Mouse (Mus musculus) forebrain, embryonic 12.5 days (tissue): ENCODE data around the gene Dnaja1. TPM values are rescaled to one million over a fixed set of nuclear protein-coding genes. Genes with fewer than 3 reads are reported as not detected.

Experiments used
- ATAC-seq: fragments of 200-750 bp; cut with Nextera tagmentation; 2 replicates; pipeline ENCODE4 v1.8.0; 2017; ENCODE audit warnings: moderate TSS enrichment; ENCODE audit not compliant: low FRiP score
- H3K27ac ChIP-seq: fragments of 300-500 bp; sonication (generic); 2 replicates; pipeline ENCODE4 v1.5.1; 2016; ENCODE audit warnings: mild to moderate bottlenecking
- H3K27me3 ChIP-seq: fragments of 300-500 bp; sonication (generic); 2 replicates; pipeline ENCODE4 v1.6.1; 2016; ENCODE audit warnings: mild to moderate bottlenecking
- H3K36me3 ChIP-seq: fragments of 300-500 bp; sonication (generic); replicated peaks from 2 replicates; pipeline ENCODE4 v1.6.1; 2016; ENCODE audit warnings: mild to moderate bottlenecking
- H3K4me1 ChIP-seq: fragments of 300-500 bp; sonication (generic); 2 replicates; pipeline ENCODE4 v1.6.1; 2016
- H3K4me2 ChIP-seq: fragments of 300-500 bp; sonication (generic); 2 replicates; pipeline ENCODE4 v1.6.1; 2016; ENCODE audit warnings: mild to moderate bottlenecking, moderate library complexity
- H3K4me3 ChIP-seq: fragments of 300-500 bp; sonication (generic); replicated peaks from 2 replicates; pipeline ENCODE4 v1.5.1; 2016; ENCODE audit warnings: mild to moderate bottlenecking
- H3K9ac ChIP-seq: fragments of 300-500 bp; sonication (generic); 2 replicates; pipeline ENCODE4 v1.6.1; 2016; ENCODE audit warnings: mild to moderate bottlenecking
- H3K9me3 ChIP-seq: fragments of 300-500 bp; sonication (generic); 2 replicates; pipeline ENCODE4 v1.6.1; 2016
- WGBS: fragments of 180-500 bp; shearing (Covaris S2); methylation state at CpG from one replicate; pipeline ENCODE4 v1.1.7; 2016; 5-methylcytosine and 5-hydroxymethylcytosine counted together
- polyA plus RNA-seq: library from polyadenylated mRNA; unstranded; fragments of >200 nt; fragmentation: Nextera tagmentation; extraction: Ambion mirVana; gene quantifications from 2 replicates; pipeline ENCODE4 v1.2.1, GENCODE M21; 2016

Dnaja1 gene
- 669 and 704 TPM in 2 replicates for polyA plus RNA-seq

DNA sequence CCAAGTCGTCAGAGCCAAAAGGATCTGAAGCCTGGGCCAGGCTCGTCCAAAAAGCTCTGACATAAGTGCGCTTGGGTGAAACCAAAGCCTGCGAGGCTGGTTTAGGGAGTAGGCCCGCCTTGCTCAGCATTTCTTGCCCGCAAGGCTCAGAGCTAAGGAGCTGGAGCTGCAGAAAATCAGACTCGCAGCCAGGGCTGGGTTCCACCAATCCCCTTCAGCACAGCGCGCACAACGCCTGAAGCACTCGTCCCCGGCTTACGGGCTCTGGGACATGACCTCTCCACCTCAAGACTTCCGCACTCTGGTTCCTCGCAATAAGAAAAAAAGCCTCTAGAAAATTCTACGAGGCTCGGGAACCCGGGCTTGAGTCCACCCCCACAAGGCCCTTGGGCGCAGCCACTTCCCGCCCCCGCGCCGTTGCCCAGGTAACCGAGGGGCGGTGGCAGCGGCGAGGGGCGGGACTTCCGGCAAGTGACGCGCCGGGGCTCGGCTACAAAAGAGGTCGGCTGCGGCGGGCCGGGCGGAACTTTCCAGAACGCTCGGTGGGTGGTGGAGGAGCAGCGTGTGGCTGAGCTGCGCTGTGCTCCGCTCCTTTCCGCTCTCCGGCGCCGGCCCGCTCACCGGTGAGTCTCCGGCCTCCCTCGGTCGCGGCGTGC, at the start of gene Dnaja1:
Gene Dnaja1 (plus strand): TSS at position 140 of the 656 bp plus-strand sequence.
- Histone ChIP-seq H3K36me3 (peaks cover 27% of the 10 kb centered on the region), H3K4me1 (peaks cover 37% of the 10 kb centered on the region), H3K4me2 (peak within 1 kb of the TSS; percentile 80), H3K27ac (peak within 1 kb of the TSS; percentile 100), H3K4me3 (peak within 1 kb of the TSS; percentile 90), H3K9ac (peak within 1 kb of the TSS; percentile 98), H3K27me3 (no peaks in the 10 kb centered on the region), H3K9me3 (no peaks in the 10 kb centered on the region)
- WGBS, result under 1% methylated on average over 53 of the region's 54 CpGs
- peak; percentile 94 for ATAC-seq

DNA sequence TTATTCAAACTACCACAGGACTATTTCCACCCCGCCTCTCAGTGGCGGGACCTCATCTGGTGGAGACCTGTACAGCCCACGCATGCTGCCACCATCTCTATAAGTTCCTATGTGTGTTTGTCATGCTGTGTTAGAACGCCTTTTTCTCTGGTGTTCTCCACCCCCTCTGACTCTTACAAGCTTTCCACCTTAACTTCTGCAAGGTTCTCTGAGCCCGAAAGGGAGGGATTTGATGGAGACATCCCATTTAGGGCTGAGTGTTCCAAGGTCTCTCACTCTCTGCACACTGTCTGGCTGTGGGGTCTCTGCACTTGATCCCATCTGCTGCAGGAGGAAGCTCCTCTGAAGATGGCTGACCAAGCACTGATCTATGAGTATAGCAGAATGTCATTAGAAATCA, 48.4 kb upstream of the Dnaja1 start:
- no peaks in the 10 kb centered on the region for H3K9me3 ChIP-seq
- H3K4me2 ChIP-seq, result no peak overlapping the region
- no peak overlapping the region for H3K4me3 ChIP-seq
- 94% methylated on average over 5 of the region's 5 CpGs for WGBS
- H3K36me3 ChIP-seq, result no peaks in the 10 kb centered on the region
- no peak for ATAC-seq
- H3K27ac ChIP-seq, result no peak overlapping the region
- H3K27me3 ChIP-seq, result no peaks in the 10 kb centered on the region
- H3K4me1 ChIP-seq, result peaks cover 10% of the 10 kb centered on the region
- no peak overlapping the region for H3K9ac ChIP-seq

DNA sequence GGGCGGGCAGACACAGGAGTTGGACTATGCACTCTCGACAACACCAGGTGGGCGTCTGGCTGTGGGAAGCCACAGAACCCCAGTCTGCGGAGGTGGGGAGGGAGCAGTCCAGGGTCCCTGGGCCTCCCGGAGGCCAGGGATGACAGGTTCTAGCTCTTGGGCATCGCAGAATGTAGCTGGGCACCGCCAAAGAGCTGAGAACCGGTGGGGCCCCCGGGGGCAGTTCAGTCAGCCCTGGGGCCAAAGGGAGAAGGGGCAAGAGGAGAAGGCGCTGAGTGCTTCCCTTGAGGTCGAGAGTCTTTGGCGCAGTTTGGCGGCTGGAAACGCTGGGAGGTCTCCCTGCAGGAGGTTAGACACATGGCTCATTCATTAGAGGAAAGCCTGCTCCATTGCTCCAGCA, 45.6 kb upstream of the Dnaja1 start:
- Histone ChIP-seq H3K4me2 (peak overlapping the region; percentile 36), H3K9ac (peak overlapping the region; percentile 7; the same call in 1 of the 2 replicates), H3K4me1 (peaks cover 10% of the 10 kb centered on the region), H3K9me3 (no peaks in the 10 kb centered on the region), H3K27ac (no peak overlapping the region), H3K36me3 (no peaks in the 10 kb centered on the region), H3K4me3 (0 out of 2 replicates have a peak overlapping the region, but pooled peaks have one; percentile 2), H3K27me3 (no peaks in the 10 kb centered on the region)
- WGBS, result 18% methylated on average over 14 of the region's 14 CpGs
- ATAC-seq, result 0 out of 2 replicates have a peak, but pooled peaks have one; percentile 10

DNA sequence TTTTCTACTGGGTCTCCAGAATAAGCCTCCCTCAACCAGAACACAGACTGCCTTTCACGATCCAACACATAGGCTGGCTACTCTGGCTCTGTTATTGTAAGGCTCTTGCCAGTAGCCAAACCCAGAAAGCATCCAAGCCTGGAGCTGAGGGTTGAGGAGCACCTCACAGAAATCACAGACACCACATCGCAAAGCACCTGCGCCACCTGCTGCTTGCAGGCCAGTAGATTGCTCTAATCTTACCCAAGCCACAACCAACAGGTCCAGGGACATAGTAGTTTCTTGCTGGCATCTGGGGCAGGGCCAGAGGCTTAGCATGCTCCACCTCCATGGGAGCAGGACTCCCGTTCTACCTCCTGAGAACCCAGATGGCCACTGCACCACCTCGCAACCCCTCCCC, 44.8 kb upstream of the Dnaja1 start:
- no peak overlapping the region for H3K27ac ChIP-seq
- ATAC-seq, result peak; percentile 21
- H3K27me3 ChIP-seq, result no peaks in the 10 kb centered on the region
- H3K4me3 ChIP-seq, result no peak overlapping the region
- WGBS, result 48% methylated on average over 5 of the region's 5 CpGs
- peaks cover 10% of the 10 kb centered on the region for H3K4me1 ChIP-seq
- H3K9ac ChIP-seq, result no peak overlapping the region
- H3K36me3 ChIP-seq, result no peaks in the 10 kb centered on the region
- no peaks in the 10 kb centered on the region for H3K9me3 ChIP-seq
- no peak overlapping the region for H3K4me2 ChIP-seq

DNA sequence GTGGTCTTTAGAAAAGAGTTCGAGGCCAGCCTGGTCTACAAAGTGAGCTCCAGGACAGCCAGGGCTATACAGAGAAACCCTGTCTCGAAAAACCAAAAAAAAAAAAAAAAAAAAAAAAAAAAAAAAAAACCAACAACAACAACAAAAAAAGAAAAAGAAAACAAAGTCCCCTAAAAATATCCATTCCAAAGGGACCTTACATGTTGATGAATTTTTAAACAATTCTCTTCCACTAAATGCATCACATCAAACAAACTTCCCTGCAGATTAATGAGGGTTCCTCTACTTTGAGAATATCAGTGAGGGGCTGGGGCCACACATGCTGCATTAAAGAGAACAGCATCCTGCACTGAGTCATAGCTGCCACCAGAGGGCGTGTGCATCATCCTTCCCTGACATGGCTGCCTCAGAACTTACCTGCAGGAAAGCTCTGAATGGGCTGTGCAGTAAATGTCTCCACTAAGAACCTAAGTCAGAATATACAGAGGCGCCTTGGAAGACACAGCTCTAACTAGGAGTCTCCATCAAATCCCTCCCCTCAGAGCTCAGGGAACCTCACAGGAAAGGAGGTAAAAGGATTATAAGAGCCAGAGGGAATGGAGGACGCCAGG, 41.6 kb upstream of the Dnaja1 start:
- peaks cover 13% of the 10 kb centered on the region for H3K36me3 ChIP-seq
- H3K27me3 ChIP-seq, result no peaks in the 10 kb centered on the region
- no peak overlapping the region for H3K4me3 ChIP-seq
- H3K9ac ChIP-seq, result no peak overlapping the region
- ATAC-seq, result no peak
- peaks cover 10% of the 10 kb centered on the region for H3K4me1 ChIP-seq
- no peaks in the 10 kb centered on the region for H3K9me3 ChIP-seq
- no peak overlapping the region for H3K4me2 ChIP-seq
- no peak overlapping the region for H3K27ac ChIP-seq
- WGBS, result 48% methylated on average over 5 of the region's 5 CpGs

DNA sequence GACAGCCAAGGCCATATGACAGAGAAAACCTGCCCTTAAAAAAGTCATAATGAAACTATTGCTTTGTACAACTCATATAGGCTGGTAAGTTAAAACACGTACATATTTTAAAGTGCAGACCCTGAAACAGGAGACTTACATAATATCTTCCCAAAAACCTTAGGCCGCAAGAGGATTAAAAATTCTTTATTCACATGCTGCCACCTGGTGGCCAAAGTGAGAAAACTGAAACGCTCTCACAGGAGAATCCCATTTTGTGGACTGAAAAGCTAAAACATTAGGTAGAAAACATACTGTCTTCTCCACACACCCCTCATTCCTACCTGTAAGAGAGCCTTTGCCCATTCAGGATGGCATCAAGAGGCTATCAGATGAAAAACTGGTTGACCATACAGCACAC, 40.0 kb upstream of the Dnaja1 start:
- 20% methylated on average over 3 of the region's 3 CpGs for WGBS
- ATAC-seq, result no peak
- Histone ChIP-seq H3K9ac (no peak overlapping the region), H3K4me3 (no peak overlapping the region), H3K27me3 (no peaks in the 10 kb centered on the region), H3K4me1 (peaks cover 2% of the 10 kb centered on the region; the same call in 1 of the 2 replicates), H3K36me3 (peaks cover 28% of the 10 kb centered on the region), H3K27ac (no peak overlapping the region), H3K4me2 (no peak overlapping the region), H3K9me3 (no peaks in the 10 kb centered on the region)

DNA sequence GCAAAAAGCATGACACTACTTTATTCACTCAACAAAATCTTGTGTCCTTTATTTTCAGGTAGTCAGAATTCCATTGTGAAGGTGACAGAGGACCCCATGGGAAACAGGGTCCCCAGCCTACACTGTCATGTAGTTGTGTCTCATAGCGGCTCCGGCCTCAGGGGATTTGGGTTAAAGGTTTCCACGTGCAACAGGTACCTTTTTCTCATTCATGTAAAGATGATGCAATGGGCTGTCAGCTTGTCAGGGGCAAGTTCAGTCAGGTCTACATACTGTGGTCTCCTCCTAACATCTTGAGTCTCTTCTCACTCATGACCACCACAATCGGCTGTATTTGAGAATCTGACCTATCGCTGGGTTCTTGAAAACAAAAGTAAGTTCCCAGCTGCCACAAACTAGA, 39.6 kb upstream of the Dnaja1 start:
- Histone ChIP-seq H3K27me3 (no peaks in the 10 kb centered on the region), H3K4me3 (no peak overlapping the region), H3K4me2 (no peak overlapping the region), H3K36me3 (peaks cover 30% of the 10 kb centered on the region), H3K4me1 (no peaks in the 10 kb centered on the region), H3K27ac (no peak overlapping the region), H3K9ac (no peak overlapping the region), H3K9me3 (no peaks in the 10 kb centered on the region)
- WGBS, result 92% methylated on average over 5 of the region's 5 CpGs
- no peak for ATAC-seq

DNA sequence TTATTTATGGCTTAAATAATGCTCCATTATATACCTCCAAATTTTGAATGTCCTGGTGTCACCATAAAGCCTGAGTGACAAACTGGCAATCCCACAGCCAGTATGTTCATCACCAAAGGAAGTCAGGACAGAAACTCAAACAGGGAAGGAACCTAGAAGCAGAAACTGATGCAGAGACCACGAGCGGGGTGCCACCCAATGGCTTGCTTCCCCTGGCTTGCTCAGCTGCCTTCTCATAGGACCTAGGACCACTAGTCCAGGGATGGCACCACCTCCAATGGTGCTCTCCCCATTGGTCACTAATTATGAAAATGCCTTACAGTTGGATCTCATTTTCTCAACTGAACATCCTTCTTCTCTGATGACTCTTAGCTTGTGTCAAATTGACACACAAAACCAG, 38.6 kb upstream of the Dnaja1 start:
- H3K27me3 ChIP-seq, result no peaks in the 10 kb centered on the region
- H3K27ac ChIP-seq, result no peak overlapping the region
- H3K9me3 ChIP-seq, result no peaks in the 10 kb centered on the region
- H3K36me3 ChIP-seq, result peaks cover 37% of the 10 kb centered on the region
- ATAC-seq, result no peak
- WGBS, result 76% methylated on average over 2 of the region's 2 CpGs
- no peaks in the 10 kb centered on the region for H3K4me1 ChIP-seq
- no peak overlapping the region for H3K4me3 ChIP-seq
- H3K9ac ChIP-seq, result no peak overlapping the region
- no peak overlapping the region for H3K4me2 ChIP-seq

DNA sequence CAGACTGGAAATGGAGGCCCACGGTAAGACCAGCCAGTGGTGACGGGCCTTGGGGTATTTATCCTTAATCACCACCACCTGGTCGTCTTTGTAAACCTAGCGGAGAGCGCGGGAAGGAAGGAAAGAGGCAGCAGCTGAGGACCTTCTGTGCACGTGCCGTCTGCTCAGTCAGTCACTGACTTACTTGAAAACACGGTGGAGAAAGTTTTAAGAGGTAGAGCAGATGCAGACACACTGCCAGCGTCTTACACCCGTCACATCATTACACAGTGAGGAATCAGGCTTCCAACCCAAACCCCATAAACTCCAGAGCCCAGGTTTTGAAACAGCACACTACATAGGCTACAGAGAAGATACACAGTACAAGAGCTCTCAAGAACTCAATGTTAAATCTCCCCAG, 30.9 kb upstream of the Dnaja1 start:
- WGBS, result 90% methylated on average over 11 of the region's 11 CpGs
- Histone ChIP-seq H3K4me2 (no peak overlapping the region), H3K9me3 (no peaks in the 10 kb centered on the region), H3K27me3 (no peaks in the 10 kb centered on the region), H3K9ac (no peak overlapping the region), H3K27ac (no peak overlapping the region), H3K4me1 (no peaks in the 10 kb centered on the region), H3K4me3 (no peak overlapping the region), H3K36me3 (peaks cover 78% of the 10 kb centered on the region)
- no peak for ATAC-seq

DNA sequence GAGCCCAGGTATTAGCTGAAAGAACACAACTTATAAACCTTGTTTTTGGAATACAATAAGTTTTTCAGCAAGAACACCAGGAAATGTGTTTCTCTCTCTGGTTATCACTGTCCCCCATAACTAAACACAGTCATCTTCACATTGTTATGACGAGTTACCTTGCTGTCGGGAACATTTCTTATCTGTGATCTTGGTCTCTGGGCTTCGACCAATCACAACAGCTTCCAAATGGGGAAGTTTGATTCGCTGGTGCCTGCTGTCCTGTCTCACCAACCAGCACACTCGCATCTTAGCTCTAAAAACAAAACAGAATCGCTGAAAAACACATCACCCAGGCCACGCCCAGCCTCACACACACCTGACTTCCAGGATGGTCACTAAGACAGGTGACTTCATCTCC, 24.9 kb upstream of the Dnaja1 start:
- Histone ChIP-seq H3K4me1 (peaks cover 15% of the 10 kb centered on the region), H3K27me3 (no peaks in the 10 kb centered on the region), H3K9me3 (no peaks in the 10 kb centered on the region), H3K4me2 (no peak overlapping the region), H3K9ac (no peak overlapping the region), H3K27ac (no peak overlapping the region), H3K36me3 (peaks cover 47% of the 10 kb centered on the region), H3K4me3 (no peak overlapping the region)
- no peak for ATAC-seq
- 88% methylated on average over 7 of the region's 7 CpGs for WGBS

DNA sequence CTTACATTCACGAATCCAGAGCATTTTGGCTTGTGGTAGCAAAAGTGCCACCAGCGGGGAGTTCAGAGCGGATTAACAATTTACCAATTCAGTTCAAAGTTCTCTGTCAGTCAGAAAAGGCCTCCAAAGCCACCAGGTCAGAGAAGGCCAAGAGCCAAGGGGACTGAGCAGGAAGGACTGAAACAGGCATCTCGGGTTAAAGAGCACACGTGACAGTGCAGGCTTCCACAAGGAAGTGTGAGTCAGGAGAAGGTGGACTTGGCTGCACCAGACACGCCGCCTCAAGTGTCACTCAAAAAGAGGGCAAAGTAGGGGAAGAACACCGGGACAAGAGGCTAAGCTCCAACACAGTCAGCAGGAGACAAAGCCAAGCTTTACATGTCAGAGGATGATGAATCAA, 21.7 kb upstream of the Dnaja1 start:
- 85% methylated on average over 8 of the region's 8 CpGs for WGBS
- Histone ChIP-seq H3K36me3 (peaks cover 19% of the 10 kb centered on the region), H3K27me3 (no peaks in the 10 kb centered on the region), H3K4me1 (peaks cover 27% of the 10 kb centered on the region), H3K9ac (no peak overlapping the region), H3K27ac (no peak overlapping the region), H3K4me3 (no peak overlapping the region), H3K9me3 (no peaks in the 10 kb centered on the region), H3K4me2 (no peak overlapping the region)
- no peak for ATAC-seq

DNA sequence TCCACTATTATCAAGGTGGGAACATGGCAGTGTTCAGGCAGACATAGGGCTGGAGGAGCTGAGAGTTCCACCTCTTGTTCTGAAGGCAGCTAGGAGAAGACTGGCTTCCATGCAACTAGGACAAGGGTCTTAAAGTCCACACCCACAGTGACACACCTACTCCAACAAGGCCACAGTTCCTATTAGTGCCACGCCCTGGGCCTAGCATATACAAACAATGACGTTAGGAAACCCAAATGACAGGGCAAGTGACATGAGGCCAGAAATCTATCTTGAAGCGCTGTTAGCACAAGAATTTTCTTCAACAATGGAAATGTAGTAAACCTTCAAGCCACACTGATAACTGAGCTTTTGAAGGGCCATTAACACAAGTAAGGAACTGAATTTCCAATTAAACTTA, 20.2 kb upstream of the Dnaja1 start:
- no peak overlapping the region for H3K27ac ChIP-seq

More for the DNA sequence above, 20.2 kb upstream of the Dnaja1 start:
- Histone ChIP-seq H3K4me1 (peaks cover 27% of the 10 kb centered on the region), H3K36me3 (peaks cover 4% of the 10 kb centered on the region), H3K9ac (peak overlapping the region; percentile 65; the same call in 1 of the 2 replicates), H3K4me3 (peak overlapping the region; percentile 61), H3K27me3 (no peaks in the 10 kb centered on the region), H3K9me3 (no peaks in the 10 kb centered on the region), H3K4me2 (peak overlapping the region; percentile 76)
- ATAC-seq, result no peak
- WGBS, result 88% methylated on average over 3 of the region's 3 CpGs
